ENCODE assay signal across 8 mouse cellular contexts in genomic region chr19:44069121-44069913, GRCm38 (mm10). TPM values are rescaled to one million over a fixed set of nuclear protein-coding genes. Genes with fewer than 3 reads are reported as not detected.
DNase-seq lines count a peak whose midpoint lies in the region; ATAC-seq lines count a peak whose summit lies in the region.

TSS of gene Erlin1 (minus strand) at chr19:44069785.

- WGBS in intestine, embryonic 15.5 days: under 1% methylated on average over 75 of the region's 75 CpGs

- H3K27me3 ChIP-seq in intestine, embryonic 15.5 days (replicated peaks): no peaks in the 10 kb centered on the region

- H3K4me3 ChIP-seq in intestine, embryonic 15.5 days (replicated peaks): peak within 1 kb of the TSS; percentile 77

- peak; percentile 94 for ATAC-seq in intestine, embryonic 15.5 days
- peak; percentile 79 for ATAC-seq in megakaryocyte-erythroid progenitor cell, adult 5-6 weeks (replicated peaks; ENCODE audit: low FRiP score, low TSS enrichment, poor library complexity, severe bottlenecking)

- peak within 1 kb of the TSS; percentile 61 for H3K27ac ChIP-seq in intestine, embryonic 15.5 days

- peak within 1 kb of the TSS; percentile 90 for H3K4me2 ChIP-seq in intestine, embryonic 15.5 days (replicated peaks)

- intact Hi-C loops in left cerebral cortex, postnatal 14 days (cut with DNase I): no loop called here

- peak within 1 kb of the TSS; percentile 78 for H3K9ac ChIP-seq in intestine, embryonic 15.5 days

- peaks cover 4% of the 10 kb centered on the region; the same call in 1 of the 2 replicates for H3K4me1 ChIP-seq in intestine, embryonic 15.5 days (replicated peaks)

- no peaks in the 10 kb centered on the region for H3K9me3 ChIP-seq in intestine, embryonic 15.5 days

- peak; percentile 95 for DNase-seq in adrenal gland, adult 2 months
- peak; percentile 95 for DNase-seq in embryo, embryonic 11 days
- peak; percentile 88 for DNase-seq in gastrocnemius, postnatal 25 days
- peak; percentile 90 to 91 for DNase-seq in left cerebral cortex, postnatal 14 days (ENCODE audit: low spot score in 2 of 2)
- DNase-seq in right cerebral cortex, postnatal 14 days: peak; percentile 92
- DNase-seq in urinary bladder, postnatal 25 days (ENCODE audit: low spot score): peak; percentile 93

- no peaks in the 10 kb centered on the region for H3K36me3 ChIP-seq in intestine, embryonic 15.5 days

RNA-seq across cellular contexts. Expression of gene Erlin1, which starts in this region (rescaled TPM):
- 10 to 100 TPM; 17.7 to 25.2 TPM for total RNA-seq in adrenal gland, adult 2 months (2021)
- 2.0 and 2.2 TPM in 2 replicates for polyA plus RNA-seq in adrenal gland, adult 2 months (2012; rRNA removed)
- 1 to 10 TPM; 3.4 to 4.8 TPM for total RNA-seq in gastrocnemius, postnatal 25 days (2021)
- 36.9 and 38.4 TPM in 2 replicates for polyA plus RNA-seq in intestine, embryonic 15.5 days (2015; fragmentation: Nextera tagmentation; extraction: Ambion mirVana)
- total RNA-seq in left cerebral cortex, postnatal 14 days (2021): 10 to 100 TPM; 20.1 to 23.2 TPM
- 20.0 and 27.8 TPM in 2 replicates for total RNA-seq in megakaryocyte-erythroid progenitor cell, adult 5-6 weeks (2014; fragmentation: Nextera tagmentation)
- total RNA-seq in megakaryocyte-erythroid progenitor cell, adult 5-6 weeks (2017): 18.7 and 19.3 TPM in 2 replicates

Comparison
In these comparisons a context has a peak if more than half of its experiments do, and no peak if none do; other contexts are left out.
1. Peak in every context shown above with its lines: DNase-seq, ATAC-seq, H3K4me3 ChIP-seq and H3K27ac ChIP-seq.
2. RNA of gene Erlin1 (polyA plus RNA-seq): 36.9 to 38.4 TPM in intestine, embryonic 15.5 days; 2.0 to 2.2 TPM in adrenal gland, adult 2 months; every median in the first group is over 10 times any median in the second.